Mouse (Mus musculus): ENCODE results near the gene Omt2b.

GRCm38 (mm10) chr9:78351504-78352220 lies 24.3 kb downstream of the Omt2b start:
- no peak for TF ChIP-seq CTCF (IDR thresholded peaks at IDR 0.05; ENCODE audit: extremely low read depth, insufficient read depth, insufficient read length, insufficient replicate concordance)
- TF ChIP-seq POLR2A (IDR thresholded peaks at IDR 0.05; ENCODE audit: low read depth, low read length), result no peak

Data from spleen, adult 2 months (tissue).